Mouse (Mus musculus): Measurements from ENCODE around the gene Fam172a. TPM values are rescaled to one million over a fixed set of nuclear protein-coding genes. Genes with fewer than 3 reads are reported as not detected.

Gene Fam172a
- polyA plus RNA-seq, 1 experiment from 2014 or later, result 18.8 TPM

GRCm38 (mm10) chr13:78174891-78175290 is 473.1 kb downstream of the Fam172a start:
- no peak for ATAC-seq (replicated peaks; ENCODE audit: insufficient number of reproducible peaks, low FRiP score, low TSS enrichment)
- Histone ChIP-seq H3K27me3 (ENCODE audit: control insufficient read depth, insufficient read depth, low read length) (peaks cover 72% of the 10 kb centered on the region), H3K9ac (ENCODE audit: low read depth, low read length) (no peak overlapping the region), H3K36me3 (ENCODE audit: control insufficient read depth, insufficient read depth, low read length) (no peaks in the 10 kb centered on the region), H3K4me3 (ENCODE audit: low read depth, low read length) (no peak overlapping the region), H3K9me3 (replicated peaks; ENCODE audit: control insufficient read depth, low read length) (no peaks in the 10 kb centered on the region), H3K4me2 (no peak overlapping the region), H3K27ac (ENCODE audit: low read depth, low read length) (no peak overlapping the region), H3K4me1 (ENCODE audit: control insufficient read depth, insufficient read depth, low read length) (peaks cover 4% of the 10 kb centered on the region)
- WGBS (ENCODE audit: insufficient replicate concordance), result 10% methylated on average over 1 of the region's 1 CpGs

DNA sequence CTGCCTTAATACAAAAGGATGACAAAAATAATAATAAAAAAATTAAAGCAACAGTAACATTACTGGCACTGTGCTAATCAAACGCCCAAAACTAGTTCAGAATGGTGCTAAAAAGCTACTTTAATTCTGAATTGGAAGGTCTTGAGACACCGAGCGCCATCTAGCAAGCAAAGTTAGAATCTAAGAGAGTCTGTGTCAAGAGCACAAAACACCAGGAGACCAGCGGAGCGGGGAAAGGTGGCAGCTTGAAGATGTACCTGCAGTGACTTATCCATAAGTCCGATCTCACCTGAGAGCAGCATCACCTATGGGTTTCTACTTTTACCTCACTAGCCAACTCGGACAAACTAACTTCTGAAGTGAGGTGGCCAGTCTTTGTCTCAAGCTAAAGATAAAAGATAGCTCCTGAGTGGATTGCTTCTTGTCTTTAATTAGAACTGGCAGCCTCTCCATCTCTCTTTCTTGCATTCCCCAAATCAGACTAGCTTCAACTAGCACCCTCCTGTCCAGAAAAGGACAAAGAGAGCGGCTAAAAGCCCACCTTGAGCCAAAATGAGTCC is 474.1 kb downstream of the Fam172a start:
- no peak overlapping the region for H3K27ac ChIP-seq (ENCODE audit: low read depth, low read length)
- peaks cover 5% of the 10 kb centered on the region for H3K4me1 ChIP-seq (ENCODE audit: control insufficient read depth, insufficient read depth, low read length)
- no peaks in the 10 kb centered on the region for H3K9me3 ChIP-seq (replicated peaks; ENCODE audit: control insufficient read depth, low read length)
- 2% methylated on average over 8 of the region's 8 CpGs for WGBS (ENCODE audit: insufficient replicate concordance)
- H3K27me3 ChIP-seq (ENCODE audit: control insufficient read depth, insufficient read depth, low read length), result peaks cover 73% of the 10 kb centered on the region
- H3K4me3 ChIP-seq (ENCODE audit: low read depth, low read length), result no peak overlapping the region
- no peaks in the 10 kb centered on the region for H3K36me3 ChIP-seq (ENCODE audit: control insufficient read depth, insufficient read depth, low read length)
- H3K9ac ChIP-seq (ENCODE audit: low read depth, low read length), result no peak overlapping the region
- no peak overlapping the region for H3K4me2 ChIP-seq
- ATAC-seq (replicated peaks; ENCODE audit: insufficient number of reproducible peaks, low FRiP score, low TSS enrichment), result no peak

DNA sequence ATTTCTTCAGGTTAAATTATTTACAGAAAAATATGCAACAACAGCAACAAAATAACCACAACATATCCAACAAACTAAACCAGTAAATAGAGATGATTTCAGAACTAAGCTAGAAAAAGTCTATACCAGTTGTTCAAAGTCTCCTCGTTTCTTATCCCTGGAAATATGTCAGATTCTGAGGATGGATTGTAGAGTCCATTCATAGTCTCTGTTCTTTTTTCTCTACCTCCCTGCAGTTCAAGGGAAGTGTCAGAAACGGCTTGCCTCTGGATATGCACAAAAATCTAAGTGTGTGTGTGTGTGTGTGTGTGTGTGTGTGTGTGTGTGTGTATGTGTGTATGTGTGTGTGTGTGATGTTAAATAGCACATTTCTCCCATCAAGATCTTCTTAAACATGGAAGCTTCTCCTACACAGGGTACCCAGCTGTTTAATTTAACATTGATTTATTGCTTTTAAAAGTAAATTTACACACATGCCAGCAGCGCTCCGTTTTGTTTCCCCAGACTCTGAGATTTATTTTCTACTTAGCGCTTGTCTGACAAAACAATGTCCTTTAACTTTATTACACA is 475.6 kb downstream of the Fam172a start:
- WGBS (ENCODE audit: insufficient replicate concordance), result 11% methylated on average over 5 of the region's 5 CpGs
- Histone ChIP-seq H3K27ac (ENCODE audit: low read depth, low read length) (no peak overlapping the region), H3K27me3 (ENCODE audit: control insufficient read depth, insufficient read depth, low read length) (peaks cover 74% of the 10 kb centered on the region), H3K4me1 (ENCODE audit: control insufficient read depth, insufficient read depth, low read length) (peaks cover 11% of the 10 kb centered on the region), H3K9me3 (replicated peaks; ENCODE audit: control insufficient read depth, low read length) (no peaks in the 10 kb centered on the region), H3K36me3 (ENCODE audit: control insufficient read depth, insufficient read depth, low read length) (no peaks in the 10 kb centered on the region), H3K9ac (ENCODE audit: low read depth, low read length) (no peak overlapping the region), H3K4me2 (no peak overlapping the region), H3K4me3 (ENCODE audit: low read depth, low read length) (no peak overlapping the region)
- no peak for ATAC-seq (replicated peaks; ENCODE audit: insufficient number of reproducible peaks, low FRiP score, low TSS enrichment)

- H3K9ac ChIP-seq (ENCODE audit: low read depth, low read length), result no peak overlapping the region
- WGBS (ENCODE audit: insufficient replicate concordance), result 0% methylated on average over 1 of the region's 1 CpGs
- H3K4me3 ChIP-seq (ENCODE audit: low read depth, low read length), result no peak overlapping the region
- H3K27ac ChIP-seq (ENCODE audit: low read depth, low read length), result no peak overlapping the region
- H3K9me3 ChIP-seq (replicated peaks; ENCODE audit: control insufficient read depth, low read length), result no peaks in the 10 kb centered on the region
- H3K4me2 ChIP-seq, result no peak overlapping the region
- no peak for ATAC-seq (replicated peaks; ENCODE audit: insufficient number of reproducible peaks, low FRiP score, low TSS enrichment)
- peaks cover 11% of the 10 kb centered on the region for H3K4me1 ChIP-seq (ENCODE audit: control insufficient read depth, insufficient read depth, low read length)
- H3K36me3 ChIP-seq (ENCODE audit: control insufficient read depth, insufficient read depth, low read length), result no peaks in the 10 kb centered on the region
- peaks cover 74% of the 10 kb centered on the region for H3K27me3 ChIP-seq (ENCODE audit: control insufficient read depth, insufficient read depth, low read length)
Observed at GRCm38 (mm10) chr13:78178021-78178420, 476.2 kb downstream of the Fam172a start.

- H3K27me3 ChIP-seq (ENCODE audit: control insufficient read depth, insufficient read depth, low read length), result peaks cover 73% of the 10 kb centered on the region
- no peaks in the 10 kb centered on the region for H3K36me3 ChIP-seq (ENCODE audit: control insufficient read depth, insufficient read depth, low read length)
- 7% methylated on average over 5 of the region's 5 CpGs for WGBS (ENCODE audit: insufficient replicate concordance)
- H3K4me2 ChIP-seq, result peak overlapping the region; percentile 68; the same call in 1 of the 2 replicates
- H3K27ac ChIP-seq (ENCODE audit: low read depth, low read length), result no peak overlapping the region
- no peaks in the 10 kb centered on the region for H3K9me3 ChIP-seq (replicated peaks; ENCODE audit: control insufficient read depth, low read length)
- H3K4me1 ChIP-seq (ENCODE audit: control insufficient read depth, insufficient read depth, low read length), result peaks cover 11% of the 10 kb centered on the region
- H3K4me3 ChIP-seq (ENCODE audit: low read depth, low read length), result peak overlapping the region; percentile 3; the same call in 1 of the 2 replicates
- ATAC-seq (replicated peaks; ENCODE audit: insufficient number of reproducible peaks, low FRiP score, low TSS enrichment), result no peak
- H3K9ac ChIP-seq (ENCODE audit: low read depth, low read length), result no peak overlapping the region
Observed at GRCm38 (mm10) chr13:78178771-78179170, 476.9 kb downstream of the Fam172a start.

GRCm38 (mm10) chr13:78179312-78180097 is 477.7 kb downstream of the Fam172a start:
- Histone ChIP-seq H3K27me3 (ENCODE audit: control insufficient read depth, insufficient read depth, low read length) (peaks cover 73% of the 10 kb centered on the region), H3K9me3 (replicated peaks; ENCODE audit: control insufficient read depth, low read length) (no peaks in the 10 kb centered on the region), H3K4me2 (peak overlapping the region; percentile 68), H3K27ac (ENCODE audit: low read depth, low read length) (peak overlapping the region; percentile 29; the same call in 1 of the 2 replicates), H3K9ac (ENCODE audit: low read depth, low read length) (0 out of 2 replicates have a peak overlapping the region, but pooled peaks have one; percentile 43), H3K36me3 (ENCODE audit: control insufficient read depth, insufficient read depth, low read length) (no peaks in the 10 kb centered on the region), H3K4me3 (ENCODE audit: low read depth, low read length) (peak overlapping the region; percentile 35), H3K4me1 (ENCODE audit: control insufficient read depth, insufficient read depth, low read length) (peaks cover 11% of the 10 kb centered on the region)
- ATAC-seq (replicated peaks; ENCODE audit: insufficient number of reproducible peaks, low FRiP score, low TSS enrichment), result peak; percentile 56; the same call in 1 of the 2 replicates
- WGBS (ENCODE audit: insufficient replicate concordance), result 3% methylated on average over 38 of the region's 38 CpGs

DNA sequence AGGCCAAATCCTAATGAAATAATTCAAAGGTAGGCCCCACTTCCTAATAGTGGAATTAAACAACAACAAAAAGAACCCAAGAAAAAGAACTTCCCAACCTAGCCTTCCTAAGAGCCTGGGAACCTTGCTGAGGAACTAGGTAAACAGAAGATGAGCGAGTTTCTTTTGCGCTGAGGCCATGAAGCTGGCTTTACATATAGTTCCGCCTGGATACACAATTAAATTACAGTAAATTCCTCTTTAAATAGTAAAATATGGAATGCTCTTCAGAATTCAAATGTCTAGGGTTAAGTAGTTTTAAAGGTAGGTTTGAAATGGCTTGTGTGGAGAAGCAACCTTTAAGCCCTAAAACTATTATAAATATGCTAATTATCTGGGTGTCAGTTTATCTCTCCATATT is 478.4 kb downstream of the Fam172a start:
- H3K4me3 ChIP-seq (ENCODE audit: low read depth, low read length), result no peak overlapping the region

GRCm38 (mm10) chr13:78181071-78181929 is 479.5 kb downstream of the Fam172a start:
- WGBS (ENCODE audit: insufficient replicate concordance), result under 1% methylated on average over 44 of the region's 44 CpGs
- Histone ChIP-seq H3K36me3 (ENCODE audit: control insufficient read depth, insufficient read depth, low read length) (no peaks in the 10 kb centered on the region), H3K27me3 (ENCODE audit: control insufficient read depth, insufficient read depth, low read length) (peaks cover 77% of the 10 kb centered on the region), H3K9me3 (replicated peaks; ENCODE audit: control insufficient read depth, low read length) (no peaks in the 10 kb centered on the region), H3K9ac (ENCODE audit: low read depth, low read length) (no peak overlapping the region), H3K4me1 (ENCODE audit: control insufficient read depth, insufficient read depth, low read length) (peaks cover 11% of the 10 kb centered on the region), H3K4me3 (ENCODE audit: low read depth, low read length) (peak overlapping the region; percentile 16), H3K4me2 (peak overlapping the region; percentile 61), H3K27ac (ENCODE audit: low read depth, low read length) (no peak overlapping the region)
- no peak for ATAC-seq (replicated peaks; ENCODE audit: insufficient number of reproducible peaks, low FRiP score, low TSS enrichment)

More for the DNA sequence above, 478.4 kb downstream of the Fam172a start:
- Histone ChIP-seq H3K4me1 (ENCODE audit: control insufficient read depth, insufficient read depth, low read length) (peaks cover 11% of the 10 kb centered on the region), H3K4me2 (no peak overlapping the region), H3K36me3 (ENCODE audit: control insufficient read depth, insufficient read depth, low read length) (no peaks in the 10 kb centered on the region), H3K27me3 (ENCODE audit: control insufficient read depth, insufficient read depth, low read length) (peaks cover 76% of the 10 kb centered on the region), H3K27ac (ENCODE audit: low read depth, low read length) (no peak overlapping the region), H3K9me3 (replicated peaks; ENCODE audit: control insufficient read depth, low read length) (no peaks in the 10 kb centered on the region), H3K9ac (ENCODE audit: low read depth, low read length) (no peak overlapping the region)
- ATAC-seq (replicated peaks; ENCODE audit: insufficient number of reproducible peaks, low FRiP score, low TSS enrichment), result no peak
- 32% methylated on average over 3 of the region's 3 CpGs for WGBS (ENCODE audit: insufficient replicate concordance)

All from heart, embryonic 11.5 days (tissue).